Mouse (Mus musculus) liver, postnatal 0 days (tissue): ENCODE measurements around the gene Cmya5.

Source experiments
- CTCF ChIP-seq: sonication (generic); IDR thresholded peaks from 2 replicates; pipeline ENCODE4 v1.5.1; 2016; ENCODE audit warnings: antibody characterized with exemption, low read depth
- EP300 ChIP-seq: IDR thresholded peaks from 2 replicates; pipeline ENCODE4 v1.6.1; 2016; ENCODE audit warnings: antibody characterized with exemption, low read depth, mild to moderate bottlenecking

DNA sequence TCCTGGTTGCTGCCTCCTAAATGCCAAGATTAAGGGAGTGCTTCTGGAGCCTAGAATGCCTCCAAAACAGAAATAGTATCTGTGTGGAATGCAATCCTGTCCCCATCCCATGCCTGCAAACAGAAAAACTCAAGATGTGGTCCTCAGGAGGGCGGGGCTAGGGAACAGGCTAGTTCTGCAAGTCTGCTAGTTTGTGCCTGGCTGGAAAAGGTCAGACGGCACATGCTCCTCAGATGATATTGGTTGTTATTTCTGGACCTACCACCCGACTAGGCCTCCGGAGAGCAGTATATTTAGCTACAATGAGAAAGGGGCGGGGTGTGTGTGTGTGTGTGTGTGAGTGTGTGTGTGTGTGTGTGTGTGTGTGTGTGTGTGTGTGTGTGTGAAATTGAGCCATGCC lies 93.0 kb downstream of the Cmya5 start:
- TF ChIP-seq CTCF (no peak), EP300 (no peak)
